Mouse (Mus musculus): ENCODE results near the gene Acsm5.

Acsm5 gene

DNA sequence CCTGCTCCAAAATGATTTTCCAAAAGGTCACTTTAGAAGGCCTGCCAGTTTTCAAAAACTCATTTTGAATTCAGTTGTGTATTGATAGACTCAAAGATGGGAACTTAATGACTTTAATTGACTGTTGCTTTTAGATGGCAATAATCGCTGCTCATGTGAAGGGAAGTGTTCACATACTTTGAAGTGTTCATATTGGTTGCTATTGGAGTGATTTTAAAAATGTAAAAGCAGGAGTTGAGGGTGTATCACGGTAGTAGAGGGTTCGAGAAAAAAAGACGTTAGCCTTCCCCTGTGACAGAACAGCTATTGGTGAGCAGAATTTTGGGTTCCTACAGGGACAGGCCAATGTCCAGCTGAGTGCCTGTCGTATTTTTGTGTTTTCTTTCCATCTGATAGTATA is at the start of gene Acsm5:
Gene Acsm5 (plus strand): TSS at position 301 of the 400 bp plus-strand sequence.
- DNase-seq: no peak

DNA sequence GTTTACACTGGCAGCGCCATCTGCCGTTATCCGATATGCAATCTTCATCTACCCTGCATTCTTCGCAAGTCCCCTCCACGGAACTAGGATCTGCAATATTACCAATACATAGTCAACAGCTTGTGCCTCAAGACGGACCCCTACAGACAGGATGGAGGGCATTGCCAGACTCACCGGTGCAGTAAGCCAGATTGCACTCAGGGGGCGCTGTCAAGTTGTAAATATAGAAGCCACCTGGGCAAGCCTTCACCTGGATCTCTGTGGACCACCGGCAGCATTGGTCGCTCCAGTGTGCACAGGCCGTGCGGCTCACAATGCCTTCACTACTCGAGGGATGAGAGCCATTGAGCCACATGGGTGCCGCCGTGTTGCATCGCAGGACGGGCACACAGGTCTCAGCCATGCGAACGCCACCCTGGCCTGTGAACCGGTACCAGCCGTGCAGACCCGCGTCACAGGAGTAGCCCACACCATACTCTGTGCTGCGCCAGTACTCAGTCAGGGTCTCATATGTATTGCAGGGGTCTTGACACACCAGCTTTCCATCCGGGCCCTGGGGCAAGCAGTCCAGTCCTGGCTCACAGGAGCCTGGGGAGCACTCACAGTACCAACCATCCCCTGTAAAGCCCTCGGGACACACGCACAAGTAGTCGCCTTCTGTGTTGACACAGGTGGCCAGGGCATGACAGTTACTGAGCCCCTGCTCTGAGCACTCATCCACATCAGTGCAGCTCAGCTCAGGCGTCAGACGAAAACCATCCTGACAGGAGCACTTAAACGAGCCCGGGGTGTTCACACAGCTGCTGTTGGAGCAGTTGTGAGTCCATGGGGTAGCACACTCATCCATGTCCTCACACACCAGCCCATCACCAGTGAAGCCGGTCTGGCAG is 42.5 kb upstream of the Acsm5 start:
- no peak for DNase-seq

DNA sequence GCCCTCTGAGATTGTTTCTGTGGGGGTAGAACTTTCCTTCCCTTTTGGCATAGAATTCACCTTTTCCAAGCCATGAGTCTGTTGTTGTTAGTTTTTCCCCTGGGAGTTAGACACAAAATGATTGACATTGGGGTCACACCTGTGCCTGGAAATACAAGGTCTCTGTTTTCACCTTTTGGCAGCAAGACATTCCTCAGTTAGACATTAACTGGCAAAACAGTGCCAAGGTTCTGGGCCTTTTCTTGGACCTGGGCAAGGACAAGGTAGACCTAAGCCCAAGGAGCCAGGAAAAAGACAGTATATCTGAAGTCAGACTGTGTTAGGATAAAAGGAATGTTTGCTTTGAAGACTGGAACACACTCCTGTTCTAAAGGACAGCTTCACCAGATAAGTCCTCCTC is 40.0 kb upstream of the Acsm5 start, which contains the start of gene Umod:
Gene Umod (minus strand): TSS at position 27 of the 400 bp plus-strand sequence.
- no peak for DNase-seq

DNA sequence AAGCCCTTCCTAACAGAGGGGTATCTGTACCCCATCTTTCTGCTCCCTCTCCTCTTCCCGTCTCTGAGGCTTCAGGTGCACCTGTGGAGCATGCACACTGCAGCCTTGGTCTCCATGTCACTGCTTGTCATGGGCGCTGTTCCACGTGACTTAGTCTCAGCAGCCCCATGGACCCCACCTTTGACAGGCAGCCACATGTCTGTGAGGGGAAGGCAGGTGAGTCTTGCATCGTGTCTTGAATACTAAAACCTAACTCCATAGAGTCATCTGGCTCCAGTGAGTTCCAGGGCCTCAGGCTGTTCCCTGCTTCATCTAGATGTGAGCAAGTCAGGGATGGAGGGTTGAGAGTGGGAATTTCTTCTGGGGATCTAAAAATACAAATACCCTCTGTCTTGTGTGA is 35.1 kb upstream of the Acsm5 start:
- DNase-seq: no peak

DNA sequence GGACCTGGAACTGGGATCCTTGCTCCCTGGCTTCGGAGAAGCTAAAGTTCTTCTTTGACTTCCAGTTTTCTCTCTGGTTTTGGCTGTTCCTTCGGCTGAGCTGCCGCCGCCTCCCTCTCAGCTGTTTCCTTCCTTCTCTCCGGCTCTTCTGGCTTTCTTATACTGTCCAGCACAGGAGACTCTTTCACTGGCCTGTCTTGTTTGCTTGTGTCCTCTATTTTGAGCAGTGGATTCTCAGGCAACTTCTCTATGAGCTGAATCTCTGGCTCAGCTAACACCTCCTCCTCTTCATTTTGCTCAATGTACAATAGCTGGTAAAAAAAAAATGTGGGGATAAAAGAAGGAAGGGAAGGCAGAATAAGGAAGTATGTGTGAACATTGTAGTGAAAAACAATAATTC is 32.6 kb upstream of the Acsm5 start:
- no peak for DNase-seq

DNA sequence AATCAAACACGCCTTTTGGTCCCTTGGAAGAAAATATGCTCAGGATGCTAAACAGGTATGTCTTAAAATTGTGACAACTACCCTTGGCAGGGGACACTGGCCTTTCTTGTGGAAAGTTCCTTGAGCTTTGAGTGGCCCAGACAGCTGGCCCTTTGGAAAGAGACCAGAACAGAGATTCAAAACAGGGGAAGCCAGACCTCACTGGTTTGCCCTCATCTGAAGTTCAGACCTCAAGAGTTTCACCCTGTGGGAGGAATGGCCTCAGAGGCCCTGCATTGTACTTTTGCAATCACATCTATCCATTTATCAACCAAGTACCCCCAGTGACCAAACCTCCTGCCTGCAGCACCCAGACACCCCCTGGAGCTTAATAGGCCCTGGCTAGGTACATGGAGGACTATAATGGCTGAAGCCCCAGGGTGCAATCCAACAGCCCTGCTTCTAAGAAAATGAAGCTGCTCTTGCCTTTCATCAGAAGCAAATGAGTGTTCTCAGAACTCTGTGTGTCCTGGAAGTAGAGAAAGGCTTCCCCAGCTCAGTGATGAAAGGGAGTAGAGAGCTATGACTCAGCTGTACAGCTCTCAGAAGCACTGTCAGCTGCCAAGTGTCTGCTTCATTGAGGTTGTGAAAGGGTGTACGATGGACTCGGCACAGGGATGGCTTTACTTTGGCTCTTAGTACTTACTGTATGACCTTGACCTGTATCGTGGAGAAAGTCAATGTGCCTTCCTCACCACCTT is 29.1 kb upstream of the Acsm5 start:
- no peak for DNase-seq

DNA sequence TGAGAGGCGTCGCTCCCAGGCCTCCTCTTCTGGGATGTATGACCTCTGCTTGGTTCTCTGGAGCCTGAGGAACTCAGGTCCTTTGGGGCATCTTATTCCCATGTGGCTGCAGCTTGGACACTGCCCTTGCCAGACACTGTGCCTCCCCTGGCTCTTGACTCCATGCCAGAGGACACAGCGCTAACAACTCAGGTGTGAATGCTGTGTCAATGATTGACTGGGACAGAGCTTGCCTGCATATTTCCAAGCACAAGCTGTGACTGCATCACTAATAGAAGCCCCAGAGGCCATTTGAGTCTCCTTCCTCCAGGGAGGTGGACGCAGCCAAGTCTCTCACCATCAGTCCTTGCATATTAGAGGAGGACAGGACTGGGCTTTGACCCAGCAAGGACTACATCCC is 8.1 kb upstream of the Acsm5 start:
- no peak for DNase-seq

DNA sequence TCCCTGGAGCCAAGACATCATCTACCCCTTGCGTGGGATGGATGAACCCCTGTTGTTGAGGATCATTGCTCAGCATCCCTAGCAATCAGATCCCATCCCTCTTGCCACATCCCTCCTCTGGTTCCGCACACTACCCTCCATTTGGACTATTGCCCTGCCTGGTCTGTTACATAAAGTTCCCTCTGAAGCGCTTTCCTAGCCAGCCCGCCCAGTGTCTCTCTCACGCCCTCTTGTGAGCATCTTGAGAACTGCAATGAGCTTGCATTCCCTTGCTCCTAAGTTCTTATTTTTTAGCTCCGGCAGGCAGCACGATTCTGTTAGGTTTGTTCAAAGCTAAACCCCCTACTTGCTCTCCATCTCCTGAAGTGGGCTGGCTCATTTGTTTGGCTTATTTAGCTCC is 6.2 kb upstream of the Acsm5 start:
- DNase-seq: no peak

DNA sequence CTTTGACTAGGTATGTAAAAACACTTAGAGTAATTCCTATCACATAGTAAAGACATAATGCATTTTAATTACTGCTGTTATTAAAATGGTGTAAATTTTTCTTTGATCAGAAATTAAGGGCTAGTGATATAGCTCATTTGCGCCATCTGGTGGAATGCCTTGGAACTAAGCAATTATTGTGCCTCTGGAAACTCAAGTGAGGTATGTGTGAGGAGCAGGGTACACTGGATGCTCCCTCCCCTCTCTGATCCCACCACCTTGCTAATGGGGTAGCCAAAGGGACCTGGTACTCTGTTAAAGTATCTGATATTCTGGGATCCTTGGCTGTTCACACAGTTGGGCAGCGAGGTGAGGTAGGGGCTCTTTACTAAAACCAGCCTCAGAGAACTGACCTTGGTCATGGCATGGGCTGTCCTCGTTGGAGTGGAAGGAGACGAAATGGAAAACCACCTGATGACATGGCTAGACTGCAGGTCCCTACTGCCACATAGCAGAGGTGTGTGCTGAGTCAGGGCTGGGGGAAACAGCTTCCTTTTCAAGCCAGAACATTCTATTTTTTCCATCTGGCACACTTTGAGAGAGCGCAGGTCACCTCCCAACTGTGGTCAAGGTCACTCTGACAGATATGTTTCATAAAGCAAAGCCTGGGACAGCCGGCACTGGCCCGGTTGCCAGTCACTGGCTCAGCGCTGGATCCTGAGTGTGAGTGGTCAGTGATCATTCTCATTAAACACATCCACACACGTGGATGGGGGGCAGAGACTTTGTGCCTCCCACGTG is 3.6 kb upstream of the Acsm5 start:
- DNase-seq: no peak

DNA sequence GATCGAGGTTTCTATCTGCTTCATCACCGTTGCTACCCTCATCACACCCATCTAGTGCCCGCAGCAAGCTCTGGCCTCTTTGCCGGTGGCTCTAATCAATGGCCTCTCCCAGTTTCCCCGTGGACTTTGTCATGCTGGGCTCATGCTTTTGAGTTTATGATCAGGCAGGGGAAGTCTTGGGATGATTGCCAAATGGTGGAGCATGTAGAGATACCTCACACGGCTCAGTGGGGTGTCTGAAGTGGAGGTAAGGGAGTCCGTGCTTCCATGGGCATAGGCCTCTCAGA is 3.0 kb upstream of the Acsm5 start:
- DNase-seq: no peak

DNA sequence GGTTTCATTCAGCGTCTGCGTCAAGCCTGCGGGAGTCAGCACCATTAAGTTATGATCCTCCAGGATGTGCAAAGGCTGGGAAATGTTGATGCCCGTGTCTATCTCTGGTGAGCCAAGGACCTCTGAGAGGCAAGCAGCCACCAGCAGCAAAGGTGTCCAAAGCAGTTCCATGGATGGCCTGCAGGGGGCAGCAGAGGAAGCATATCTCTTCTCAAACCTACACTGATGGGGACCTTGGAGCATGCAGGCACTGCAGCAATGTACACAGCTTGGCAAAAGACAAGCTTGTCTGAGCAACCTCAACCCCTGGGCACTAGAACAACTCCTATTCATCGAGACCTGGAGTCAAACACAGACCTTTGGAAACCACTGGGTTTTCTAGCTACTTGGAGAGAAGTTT is 391 bp downstream of the Acsm5 start:
- peak in 1 of 2 experiments; percentile 9 for DNase-seq

DNA sequence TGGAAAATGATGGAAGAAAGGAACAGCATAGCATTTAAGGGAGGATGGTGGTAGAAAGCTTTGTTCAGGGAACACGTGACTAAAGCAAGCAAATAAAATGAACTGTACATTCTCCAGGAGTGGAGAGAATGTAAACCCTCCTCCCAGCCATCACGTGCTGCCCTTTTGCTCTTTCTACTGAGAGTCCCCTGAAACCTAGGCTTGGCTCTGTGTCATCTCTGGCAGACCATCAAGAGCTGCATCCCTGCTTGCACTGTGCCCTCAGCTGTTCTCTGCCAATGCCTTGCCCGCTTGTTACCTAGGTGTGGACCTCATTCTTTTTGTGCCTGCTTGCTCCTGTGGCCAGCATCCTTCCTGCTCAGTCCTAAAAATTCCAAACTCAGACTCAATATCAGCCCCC is 2.6 kb downstream of the Acsm5 start:
- DNase-seq: no peak

DNA sequence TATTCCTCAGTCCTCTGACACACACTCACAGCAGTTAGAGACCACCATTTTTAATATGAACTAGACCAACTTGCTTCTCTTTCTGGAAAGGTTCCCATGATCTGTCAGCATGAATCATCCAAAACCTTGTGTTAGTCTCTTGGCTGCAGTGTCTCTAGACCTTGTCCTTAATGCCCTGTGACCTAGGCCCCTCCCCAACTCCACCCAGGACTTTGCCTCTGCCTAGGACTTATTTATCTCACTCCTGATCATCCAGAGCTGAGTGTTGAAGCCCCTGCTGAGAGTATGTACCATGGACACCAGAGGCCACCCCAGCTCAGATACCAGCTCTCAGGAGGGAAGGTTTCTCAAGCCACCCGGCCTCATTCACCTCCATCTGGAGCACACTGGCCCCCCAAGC is 3.1 kb downstream of the Acsm5 start:
- DNase-seq: no peak

DNA sequence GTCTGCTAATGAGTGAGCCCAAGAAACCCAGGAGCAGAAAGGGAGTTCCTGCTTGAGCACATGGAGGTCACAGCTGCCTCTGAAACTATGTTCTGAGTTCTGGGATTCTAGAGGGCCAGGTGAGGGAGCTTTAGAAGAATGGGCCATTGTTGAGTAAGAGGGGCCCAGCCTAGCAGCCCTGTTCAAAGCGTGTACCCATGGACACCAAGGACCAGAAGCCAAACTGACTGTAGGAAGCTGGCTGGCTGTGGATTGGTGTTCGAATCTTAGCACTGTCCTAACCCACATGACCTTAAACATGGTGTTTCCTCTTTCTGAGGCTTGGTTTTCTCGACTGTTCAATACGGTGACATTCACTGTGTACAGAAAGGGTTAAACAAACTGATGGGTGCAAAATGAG is 4.1 kb downstream of the Acsm5 start, which contains the start of gene Pdilt:
Gene Pdilt (minus strand): TSS at position 101 of the 400 bp plus-strand sequence.
- no peak for DNase-seq

DNA sequence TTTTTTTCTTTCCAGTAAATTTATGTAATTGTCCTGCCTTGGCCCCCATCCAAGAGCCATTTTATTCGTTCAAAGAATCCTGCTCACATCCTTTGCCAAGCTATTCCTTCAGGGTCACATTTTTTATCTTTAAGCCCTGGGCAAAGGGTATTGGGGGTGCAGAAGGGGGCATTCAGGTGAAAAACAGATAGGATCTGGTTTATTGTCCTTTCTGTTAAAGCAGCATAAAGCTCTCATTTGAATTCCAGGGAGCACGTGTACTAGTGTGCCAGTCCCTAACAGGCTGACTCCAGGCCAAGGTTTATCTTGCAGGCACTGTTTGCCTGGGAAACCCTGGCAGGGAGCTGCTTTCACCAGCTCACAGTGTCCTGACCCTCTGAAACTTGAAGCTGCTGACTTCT is 6.6 kb downstream of the Acsm5 start:
- DNase-seq: no peak

DNA sequence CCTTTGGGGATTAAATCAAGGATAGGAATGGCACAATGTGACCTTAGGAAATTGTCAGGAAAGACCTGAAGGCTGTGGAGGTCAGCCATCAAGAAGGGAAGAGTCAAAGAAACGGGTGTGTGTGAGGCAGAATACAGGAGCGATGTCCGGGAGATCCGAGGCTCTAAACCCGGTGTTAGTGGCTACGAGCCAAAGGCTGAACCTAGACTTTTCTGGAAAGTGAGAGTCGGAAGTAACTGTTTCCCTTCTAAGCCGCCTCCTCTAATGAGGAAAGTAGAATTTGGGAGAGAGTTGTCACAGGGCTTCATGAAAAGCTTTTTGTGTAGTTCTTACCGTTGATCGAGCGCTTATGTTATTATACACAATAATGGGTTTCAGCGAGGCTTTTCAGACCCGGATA is 7.2 kb downstream of the Acsm5 start:
- no peak for DNase-seq

DNA sequence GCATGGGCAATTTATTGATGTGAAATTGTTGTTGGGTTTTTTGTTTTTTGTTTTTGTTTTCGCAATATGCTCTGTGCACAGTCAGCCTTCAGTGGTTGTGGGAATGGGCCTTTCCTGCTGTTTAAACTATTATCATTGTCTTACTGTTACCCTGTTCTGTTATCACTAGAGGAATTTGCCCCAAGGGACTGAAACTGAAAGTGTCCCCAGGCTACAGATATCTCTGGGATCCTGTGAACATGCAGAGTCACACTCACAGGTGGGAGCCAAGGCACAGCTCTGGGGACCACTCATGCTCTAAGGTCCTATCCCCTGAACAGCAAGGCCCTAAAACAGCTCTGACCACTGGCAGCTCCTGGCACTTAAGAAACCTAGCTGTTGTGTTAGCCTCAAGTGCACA is 7.9 kb downstream of the Acsm5 start:
- DNase-seq: no peak

DNA sequence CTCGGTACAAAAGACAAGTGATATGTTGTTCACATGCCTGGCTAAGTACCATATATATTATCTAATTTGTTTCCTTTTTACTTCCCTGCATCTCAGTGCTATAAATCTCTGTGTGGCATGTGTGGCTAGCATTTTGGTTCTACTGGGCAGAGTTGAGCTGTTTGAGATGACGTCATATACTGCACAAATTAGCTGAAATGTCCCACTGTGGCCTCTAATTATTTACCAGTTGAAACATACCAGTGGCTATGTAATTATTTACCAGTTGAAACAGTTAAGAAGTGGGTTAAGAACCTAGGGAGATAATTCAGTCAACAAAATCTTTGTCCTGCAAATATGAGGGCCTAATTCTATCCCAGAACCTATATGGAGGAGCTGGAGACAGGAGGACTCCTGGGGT is 8.3 kb downstream of the Acsm5 start:
- DNase-seq: no peak

DNA sequence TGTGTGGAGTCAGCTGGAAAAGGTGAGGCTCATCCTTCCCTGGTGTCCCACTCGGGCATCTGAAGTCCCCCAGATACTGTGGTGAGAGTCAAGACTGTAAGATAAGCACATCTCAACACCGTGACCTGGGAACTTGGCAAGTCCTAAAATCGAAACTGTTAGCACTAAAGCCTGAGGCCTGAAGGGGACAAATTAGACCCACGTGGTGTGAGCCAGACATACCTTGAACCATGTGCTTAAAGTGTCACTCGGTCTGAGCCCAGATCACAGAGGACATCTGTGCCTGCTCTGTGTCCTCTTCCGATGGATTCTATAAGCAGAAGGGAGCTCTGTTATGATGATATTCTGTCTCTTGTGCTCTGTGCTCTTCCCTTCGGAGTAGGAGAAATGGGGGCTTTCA is 9.4 kb downstream of the Acsm5 start:
- no peak for DNase-seq

DNA sequence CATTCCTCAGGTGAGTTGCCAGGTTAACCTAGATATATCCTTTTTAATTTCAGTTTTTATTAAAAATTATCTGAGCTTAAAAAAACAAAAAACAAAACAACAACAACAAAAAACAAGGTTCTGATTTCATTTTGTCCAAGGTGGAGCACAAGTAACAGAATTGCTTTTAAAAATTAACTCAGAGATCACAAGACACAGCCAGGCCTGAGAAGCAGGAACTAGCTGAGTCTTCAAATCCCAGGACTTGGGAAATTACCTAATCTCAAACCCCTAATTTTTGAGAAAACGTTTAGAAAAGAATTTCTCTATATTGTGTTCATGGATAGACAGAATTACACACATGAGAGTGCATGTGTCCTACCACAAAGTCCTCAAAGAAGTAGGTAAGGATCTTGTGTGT is 13.7 kb downstream of the Acsm5 start:
- DNase-seq: no peak

DNA sequence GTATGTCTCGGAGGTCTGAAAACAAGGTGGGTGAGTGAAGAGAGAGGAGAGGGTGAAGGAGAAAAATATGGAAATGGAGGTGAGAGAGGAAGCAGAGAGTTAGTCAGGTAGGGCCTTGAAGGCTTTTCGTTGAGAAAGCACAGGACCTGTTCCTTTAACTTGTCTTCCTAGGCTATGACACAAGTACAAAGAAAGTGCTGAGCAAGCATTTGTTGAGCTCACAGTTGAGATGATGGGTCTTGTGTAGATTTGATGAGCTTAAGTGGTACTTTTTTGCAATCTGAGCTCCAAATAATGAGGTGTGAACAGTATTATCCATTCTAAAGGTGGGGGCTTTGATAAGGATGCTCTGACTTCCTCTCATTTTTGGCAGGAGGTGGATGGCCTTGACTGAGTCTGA is 15.1 kb downstream of the Acsm5 start:
- no peak for DNase-seq

DNA sequence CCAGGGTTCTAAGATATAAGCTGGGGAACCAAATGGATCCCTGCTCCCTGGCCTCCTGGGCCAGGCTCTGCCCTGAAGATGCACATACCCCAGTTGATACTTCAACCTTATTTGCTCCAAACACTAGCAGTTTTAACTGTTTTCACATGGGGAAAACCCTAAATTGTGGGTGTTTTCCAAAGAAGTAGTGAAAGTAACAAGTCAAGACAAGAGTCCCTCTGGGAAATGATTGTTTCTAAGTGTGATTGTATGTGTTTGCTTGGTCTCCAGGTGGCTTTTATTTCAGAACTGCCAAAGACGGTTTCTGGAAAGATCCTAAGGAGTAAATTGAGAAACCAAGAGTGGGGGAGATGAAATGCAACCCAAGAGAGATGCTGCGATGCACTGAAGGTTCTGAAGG is 23.2 kb downstream of the Acsm5 start:
- no peak for DNase-seq

DNA sequence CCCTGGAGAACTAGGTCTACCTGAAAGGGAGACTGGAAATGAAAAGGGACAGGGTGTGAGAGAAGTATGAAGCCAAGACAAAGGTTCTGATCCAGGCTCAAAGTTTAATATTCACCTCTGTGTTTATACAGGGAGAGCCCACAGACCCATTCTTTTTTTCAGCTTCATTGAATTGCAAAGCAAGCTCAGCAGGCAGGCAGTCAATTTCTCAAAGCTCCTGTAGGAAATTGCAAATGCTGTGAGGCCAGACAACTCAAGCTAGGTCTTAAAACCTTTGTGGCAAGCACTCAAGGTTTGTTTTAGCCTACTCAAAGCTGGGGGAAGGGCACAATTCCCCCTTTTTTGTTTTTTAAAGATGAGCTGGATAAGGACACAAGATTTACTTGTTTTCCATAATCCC is 26.3 kb downstream of the Acsm5 start:
- DNase-seq: no peak

Data from thymus, adult 18-20 months (tissue).